Mouse (Mus musculus) thymus, adult 2 months (tissue): ENCODE results near the gene Dysf.

Source experiments
- CTCF ChIP-seq: fragments of 200-500 bp; IDR thresholded peaks from 2 replicates; pipeline ENCODE4 v1.5.1; 2012; ENCODE audit warnings: mild to moderate bottlenecking, control low read depth, low read length, moderate library complexity, borderline replicate concordance; ENCODE audit not compliant: control insufficient read depth, poor library complexity, insufficient read depth; ENCODE audit errors: extremely low read depth
- POLR2A ChIP-seq: fragments of 200-500 bp; IDR thresholded peaks from 2 replicates; pipeline ENCODE4 v1.6.1; 2012; ENCODE audit warnings: mild to moderate bottlenecking, low read length, control low read depth, moderate library complexity; ENCODE audit not compliant: control insufficient read depth, poor library complexity, insufficient read depth; ENCODE audit errors: extremely low read depth

- TF ChIP-seq CTCF (no peak), POLR2A (no peak)
These were observed 61.9 kb downstream of the Dysf start for GRCm38 (mm10) chr6:84070251-84070650.
